Mouse (Mus musculus) CH12.LX (cell line): ENCODE results near the gene Taar7a. TPM values are rescaled to one million over a fixed set of nuclear protein-coding genes. Genes with fewer than 3 reads are reported as not detected.

ENCODE experiments used
- DNase-seq: peaks from one replicate; pipeline ENCODE4 v3.0.0-alpha.2; 2013; ENCODE audit errors: extremely low read depth
- H3K27ac ChIP-seq: 2 replicates; pipeline ENCODE4 v1.5.1; 2012; ENCODE audit warnings: low read depth, mild to moderate bottlenecking, control low read depth, moderate library complexity; ENCODE audit not compliant: insufficient read depth
- H3K27me3 ChIP-seq: replicated peaks from 2 replicates; pipeline ENCODE3; 2012; ENCODE audit warnings: inconsistent platforms
- H3K36me3 ChIP-seq, 2 experiments: replicated peaks in 1 of 2; 2 replicates each; pipeline versions ENCODE3 to v1.6.1; 2012; ENCODE audit warnings: inconsistent platforms in 1 of 2, low read length in 1 of 2, mild to moderate bottlenecking in 1 of 2, mixed read lengths in 1 of 2, moderate library complexity in 1 of 2; ENCODE audit not compliant: control insufficient read depth in 1 of 2, insufficient read depth in 1 of 2
- H3K4me1 ChIP-seq, 2 experiments: 2 replicates each; pipeline ENCODE4 v1.6.1; 2012; ENCODE audit warnings: inconsistent platforms in 1 of 2, moderate library complexity in 1 of 2; ENCODE audit not compliant: insufficient read depth in 2 of 2, control insufficient read depth in 1 of 2
- H3K4me2 ChIP-seq: 2 replicates; pipeline ENCODE4 v1.6.1; 2012; ENCODE audit warnings: low read depth, mild to moderate bottlenecking, control low read depth; ENCODE audit not compliant: poor library complexity, insufficient read depth, severe bottlenecking
- H3K4me3 ChIP-seq, 3 experiments: fragments of 150-350 bp in 1 of 3; sonication (generic) in 1 of 3; replicated peaks in 1 of 3; 2 replicates each; pipeline versions ENCODE3 to v1.5.1; 2011 to 2012; ENCODE audit warnings: low read depth in 2 of 3, low read length in 2 of 3, mild to moderate bottlenecking in 2 of 3, moderate library complexity in 2 of 3, control low read depth in 1 of 3, improper control_type of control experiment in 1 of 3, inconsistent platforms in 1 of 3, mixed read lengths in 1 of 3; ENCODE audit not compliant: poor library complexity in 1 of 3
- H3K79me2 ChIP-seq: replicated peaks from 2 replicates; pipeline ENCODE4 v1.6.1; 2012; ENCODE audit warnings: mild to moderate bottlenecking, moderate library complexity; ENCODE audit not compliant: control insufficient read depth, poor library complexity, insufficient read depth, severe bottlenecking; ENCODE audit errors: extremely low read depth
- H3K9ac ChIP-seq: 2 replicates; pipeline ENCODE4 v1.6.1; 2012; ENCODE audit warnings: low read depth, mild to moderate bottlenecking, control low read depth, moderate library complexity; ENCODE audit not compliant: insufficient read depth
- H3K9me3 ChIP-seq: replicated peaks from 2 replicates; pipeline ENCODE3; 2012; ENCODE audit warnings: low read length, inconsistent platforms, mixed read lengths
- BHLHE40 ChIP-seq: IDR thresholded peaks from 2 replicates; pipeline ENCODE4 v1.6.1; 2011; ENCODE audit warnings: mild to moderate bottlenecking, low read depth, low read length, improper control_type of control experiment
- CTCF ChIP-seq, 2 experiments: IDR thresholded peaks in 1 of 2; conservative IDR thresholded peaks in 1 of 2; 2 replicates each; pipeline ENCODE4 v1.5.1; 2011 to 2012; ENCODE audit warnings: low read depth in 2 of 2, low read length in 2 of 2, improper control_type of control experiment in 1 of 2, inconsistent platforms in 1 of 2, mild to moderate bottlenecking in 1 of 2, moderate library complexity in 1 of 2
- EP300 ChIP-seq: IDR thresholded peaks from 2 replicates; pipeline ENCODE4 v1.6.1; 2011; ENCODE audit warnings: low read length, improper control_type of control experiment
- ETS1 ChIP-seq: conservative IDR thresholded peaks from 2 replicates; pipeline ENCODE4 v1.6.1; 2012; ENCODE audit warnings: low read depth, mild to moderate bottlenecking, inconsistent platforms, low read length, improper control_type of control experiment, moderate library complexity
- HCFC1 ChIP-seq: IDR thresholded peaks from 2 replicates; pipeline ENCODE4 v1.6.1; 2012; ENCODE audit warnings: low read depth, mild to moderate bottlenecking, inconsistent platforms, low read length, improper control_type of control experiment
- IRF4 ChIP-seq: IDR thresholded peaks from 2 replicates; pipeline ENCODE4 v1.6.1; 2014; ENCODE audit warnings: low read depth, mild to moderate bottlenecking, inconsistent platforms, low read length, improper control_type of control experiment
- JUN ChIP-seq: IDR thresholded peaks from 2 replicates; pipeline ENCODE4 v1.6.1; 2011; ENCODE audit warnings: low read depth, mild to moderate bottlenecking, low read length, improper control_type of control experiment, moderate library complexity; ENCODE audit not compliant: insufficient read depth
- JUND ChIP-seq: conservative IDR thresholded peaks from 2 replicates; pipeline ENCODE4 v1.6.1; 2011; ENCODE audit warnings: low read depth, low read length, improper control_type of control experiment
- MAFK ChIP-seq: IDR thresholded peaks from 2 replicates; pipeline ENCODE4 v1.6.1; 2011; ENCODE audit warnings: low read length, improper control_type of control experiment; ENCODE audit not compliant: insufficient replicate concordance
- MAZ ChIP-seq: IDR thresholded peaks from 2 replicates; pipeline ENCODE4 v1.6.1; 2012; ENCODE audit warnings: low read depth, mild to moderate bottlenecking, inconsistent platforms, low read length, improper control_type of control experiment, moderate library complexity
- MEF2A ChIP-seq: IDR thresholded peaks from 2 replicates; pipeline ENCODE4 v1.6.1; 2014; ENCODE audit warnings: low read depth, mild to moderate bottlenecking, inconsistent platforms, low read length, improper control_type of control experiment, borderline replicate concordance
- MYC ChIP-seq: IDR thresholded peaks from 2 replicates; pipeline ENCODE4 v1.6.1; 2011; ENCODE audit warnings: low read depth, mild to moderate bottlenecking, improper control_type of control experiment, low read length
- PAX5 ChIP-seq: IDR thresholded peaks from 2 replicates; pipeline ENCODE4 v1.6.1; 2012; ENCODE audit warnings: low read length, inconsistent platforms, mixed read lengths
- POLR2A ChIP-seq: IDR thresholded peaks from 2 replicates; pipeline ENCODE4 v1.6.1; 2011; ENCODE audit warnings: low read depth, mild to moderate bottlenecking, improper control_type of control experiment, low read length
- RAD21 ChIP-seq: IDR thresholded peaks from 2 replicates; pipeline ENCODE4 v1.6.1; 2011; ENCODE audit warnings: low read depth, mild to moderate bottlenecking, low read length, improper control_type of control experiment, moderate library complexity
- RCOR1 ChIP-seq: conservative IDR thresholded peaks from 2 replicates; pipeline ENCODE4 v1.6.1; 2012; ENCODE audit warnings: low read depth, mild to moderate bottlenecking, inconsistent platforms, low read length, improper control_type of control experiment
- TBP ChIP-seq: conservative IDR thresholded peaks from 2 replicates; pipeline ENCODE4 v1.6.1; 2011; ENCODE audit warnings: low read depth, low read length, improper control_type of control experiment
- TCF12 ChIP-seq: IDR thresholded peaks from 2 replicates; pipeline ENCODE4 v1.6.1; 2014; ENCODE audit warnings: low read depth, mild to moderate bottlenecking, inconsistent platforms, low read length, improper control_type of control experiment
- UBTF ChIP-seq: IDR thresholded peaks from 2 replicates; pipeline ENCODE4 v1.6.1; 2012; ENCODE audit warnings: low read depth, mild to moderate bottlenecking, inconsistent platforms, low read length, improper control_type of control experiment, moderate library complexity
- USF2 ChIP-seq: conservative IDR thresholded peaks from 2 replicates; pipeline ENCODE4 v1.6.1; 2011; ENCODE audit warnings: low read depth, low read length, improper control_type of control experiment
- ZMIZ1 ChIP-seq: IDR thresholded peaks from 2 replicates; pipeline ENCODE4 v1.6.1; 2012; ENCODE audit warnings: low read depth, mild to moderate bottlenecking, inconsistent platforms, low read length, improper control_type of control experiment
- dilution Hi-C: fragments of 300-500 bp; cut with MboI; formaldehyde crosslinking; loops from 2 replicates; pipeline ENCODE4 v1.14.3; 2020; ENCODE audit warnings: low sequenced_read_pairs; ENCODE audit not compliant: extremely low pct_unique_long_range_greater_than_20kb, extremely low pct_ligation_motif_present
- in situ Hi-C: fragments of 300-500 bp; cut with MboI; formaldehyde crosslinking; loops from 3 replicates; pipeline ENCODE4 v1.14.3; 2019; ENCODE audit warnings: low sequenced_read_pairs, low pct_ligation_motif_present, low pct_unique_long_range_greater_than_20kb, mixed read lengths
- polyA plus RNA-seq: library from polyadenylated mRNA; unstranded; fragments of >175 nt; gene quantifications from 2 replicates; pipeline ENCODE4 v1.2.1, GENCODE M21; 2012; ENCODE audit warnings: low read depth; ENCODE audit not compliant: insufficient read length
- total RNA-seq, 2 experiments: library from RNA; depleted of rRNA; stranded (reverse); fragments of 300-350 nt in 1 of 2; fragments of >200 nt in 1 of 2; gene quantifications; 2 replicates each; pipeline ENCODE4 v1.2.3; 2012 to 2014

The Taar7a gene
- total and polyA plus RNA-seq, 3 experiments, result not detected

- TF ChIP-seq USF2, result no peak
- TF ChIP-seq RCOR1, result no peak
- TF ChIP-seq UBTF, result no peak
- TF ChIP-seq RAD21, result no peak
- TF ChIP-seq TBP, result no peak
- TF ChIP-seq TCF12, result no peak
- TF ChIP-seq CTCF (conservative IDR thresholded peaks at IDR 0.05 in 1 of 2, IDR thresholded peaks at IDR 0.05 in 1 of 2; ENCODE audit: low read depth in 2 of 2, low read length in 2 of 2), result no peak
- TF ChIP-seq MYC, result no peak
- no peak for TF ChIP-seq PAX5
- no peak for TF ChIP-seq MAZ
- no peak for TF ChIP-seq ZMIZ1
- no peak for TF ChIP-seq POLR2A
- TF ChIP-seq BHLHE40, result no peak
- no peak for TF ChIP-seq ETS1
- H3K4me1 ChIP-seq, result no peaks in the 10 kb centered on the region
These were observed 44.0 kb upstream of the Taar7a start, which contains the start of gene Taar7e for GRCm38 (mm10) chr10:24037314-24037713. TSS of gene Taar7e (plus strand) at chr10:24037614.

DNA sequence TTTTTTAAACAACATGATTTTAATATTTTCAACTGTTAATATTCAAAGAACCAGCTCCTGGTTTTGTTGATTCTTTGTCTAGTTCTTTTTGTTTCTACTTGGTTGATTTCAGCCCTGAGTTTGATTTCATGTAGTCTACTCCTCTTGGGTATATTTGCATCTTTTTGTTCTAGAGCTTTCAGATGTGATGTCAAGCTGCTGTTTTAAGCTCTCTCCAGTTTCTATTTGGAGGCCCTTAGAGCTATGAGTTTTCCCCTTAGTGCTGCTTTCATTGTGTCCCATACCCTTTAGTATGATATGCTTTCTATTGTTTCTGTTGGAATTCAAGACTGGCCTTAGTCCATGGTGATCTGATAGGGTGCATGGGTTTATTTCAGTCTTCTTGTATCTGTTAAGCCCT is 38.1 kb upstream of the Taar7a start:
- Histone ChIP-seq H3K4me2 (0 out of 2 replicates have a peak overlapping the region, but pooled peaks have one; percentile 50), H3K36me3 (no peaks in the 10 kb centered on the region), H3K4me1 (peaks cover 0 to 5% of the 10 kb centered on the region in 2 experiments; a peak in 2 of 4 replicates), H3K9me3 (no peaks in the 10 kb centered on the region), H3K4me3 (no peak overlapping the region), H3K27me3 (no peaks in the 10 kb centered on the region), H3K27ac (no peak overlapping the region), H3K9ac (no peak overlapping the region), H3K79me2 (no peaks in the 10 kb centered on the region)
- dilution Hi-C loops, result no loop called here
- in situ Hi-C loops, result no loop called here
- peak; percentile 35 for DNase-seq
- peak; percentile 33; the same call in 1 of the 2 replicates for TF ChIP-seq EP300
- peak; percentile 43; the same call in 1 of the 2 replicates for TF ChIP-seq MAFK
- peak; percentile 81 for TF ChIP-seq IRF4
- TF ChIP-seq HCFC1, result no peak
- TF ChIP-seq MYC, result no peak
- TF ChIP-seq ETS1, result 0 out of 2 replicates have a peak, but pooled peaks have one; percentile 37
- peak; percentile 66 for TF ChIP-seq JUND
- peak; percentile 91 for TF ChIP-seq JUN
- TF ChIP-seq MEF2A, result peak; percentile 95

More at GRCm38 (mm10) chr10:24037314-24037713, 44.0 kb upstream of the Taar7a start, which contains the start of gene Taar7e:
- H3K79me2 ChIP-seq, result no peaks in the 10 kb centered on the region
- no peak within 1 kb of the TSS for H3K4me3 ChIP-seq
- H3K27me3 ChIP-seq, result no peaks in the 10 kb centered on the region
- H3K4me2 ChIP-seq, result no peak within 1 kb of the TSS
- no peaks in the 10 kb centered on the region for H3K36me3 ChIP-seq
- no peak within 1 kb of the TSS for H3K9ac ChIP-seq
- dilution Hi-C loops, result no loop called here
- no peak within 1 kb of the TSS for H3K27ac ChIP-seq
- no peaks in the 10 kb centered on the region for H3K9me3 ChIP-seq
- no peak for DNase-seq
- in situ Hi-C loops, result no loop called here
